Mouse (Mus musculus): ENCODE results near the gene Elf2. TPM values are rescaled to one million over a fixed set of nuclear protein-coding genes. Genes with fewer than 3 reads are reported as not detected.
A peak's percentile ranks its signal among the peaks of the same experiment; 100 is the strongest.

Elf2 gene
- polyA plus RNA-seq (2014; fragmentation: Nextera tagmentation; extraction: Ambion mirVana) = 47.9 and 54.0 TPM in 2 replicates

- peak within 1 kb of the TSS; percentile 90 for H3K9ac ChIP-seq (ENCODE audit: low read length)
- no peaks in the 10 kb centered on the region for H3K9me3 ChIP-seq (ENCODE audit: control insufficient read depth, low read length)
- peak within 1 kb of the TSS; percentile 78 for H3K4me2 ChIP-seq (ENCODE audit: low read depth, severe bottlenecking)
- ATAC-seq (ENCODE audit: insufficient number of reproducible peaks, low FRiP score, low TSS enrichment, low read depth) (peak; percentile 76), DNase-seq (ENCODE audit: low spot score) (peak; percentile 84)
- H3K4me3 ChIP-seq (ENCODE audit: low read depth, low read length) = peak within 1 kb of the TSS; percentile 95
- H3K4me1 ChIP-seq (ENCODE audit: control insufficient read depth, insufficient read depth, low read length) = 0 out of 2 replicates have a peak, but pooled peaks cover 4% of the 10 kb centered on the region
- WGBS = 0% methylated on average over 54 of the region's 87 CpGs
- H3K27ac ChIP-seq (replicated peaks; ENCODE audit: low read depth, low read length) = peak within 1 kb of the TSS; percentile 93
- H3K36me3 ChIP-seq (ENCODE audit: control insufficient read depth, insufficient read depth, low read length) = no peaks in the 10 kb centered on the region
- no peaks in the 10 kb centered on the region for H3K27me3 ChIP-seq (ENCODE audit: control insufficient read depth, insufficient read depth, low read length)
Observed at GRCm38 (mm10) chr3:51340552-51341267, at the start of gene Elf2. Gene Elf2, minus strand, starts transcription at chr3:51340663.

- Histone ChIP-seq H3K9ac (ENCODE audit: low read length) (peak overlapping the region; percentile 41), H3K36me3 (ENCODE audit: control insufficient read depth, insufficient read depth, low read length) (no peaks in the 10 kb centered on the region), H3K4me1 (ENCODE audit: control insufficient read depth, insufficient read depth, low read length) (no peaks in the 10 kb centered on the region), H3K4me3 (ENCODE audit: low read depth, low read length) (no peak overlapping the region), H3K9me3 (ENCODE audit: control insufficient read depth, low read length) (no peaks in the 10 kb centered on the region), H3K27me3 (ENCODE audit: control insufficient read depth, insufficient read depth, low read length) (0 out of 2 replicates have a peak, but pooled peaks cover 3% of the 10 kb centered on the region), H3K4me2 (ENCODE audit: low read depth, severe bottlenecking) (peak overlapping the region; percentile 30), H3K27ac (replicated peaks; ENCODE audit: low read depth, low read length) (no peak overlapping the region)
- no peak for ATAC-seq (ENCODE audit: insufficient number of reproducible peaks, low FRiP score, low TSS enrichment, low read depth)
- 4% methylated on average over 13 of the region's 13 CpGs for WGBS
- peak; percentile 32 for DNase-seq (ENCODE audit: low spot score)
Observed at GRCm38 (mm10) chr3:51388904-51389303, 48.4 kb upstream of the Elf2 start.

- Histone ChIP-seq H3K9ac (ENCODE audit: low read length) (no peak overlapping the region), H3K4me2 (ENCODE audit: low read depth, severe bottlenecking) (no peak overlapping the region), H3K4me1 (ENCODE audit: control insufficient read depth, insufficient read depth, low read length) (no peaks in the 10 kb centered on the region), H3K9me3 (ENCODE audit: control insufficient read depth, low read length) (no peaks in the 10 kb centered on the region), H3K27ac (replicated peaks; ENCODE audit: low read depth, low read length) (no peak overlapping the region), H3K4me3 (ENCODE audit: low read depth, low read length) (no peak overlapping the region), H3K27me3 (ENCODE audit: control insufficient read depth, insufficient read depth, low read length) (0 out of 2 replicates have a peak, but pooled peaks cover 3% of the 10 kb centered on the region), H3K36me3 (ENCODE audit: control insufficient read depth, insufficient read depth, low read length) (no peaks in the 10 kb centered on the region)
- ATAC-seq (ENCODE audit: insufficient number of reproducible peaks, low FRiP score, low TSS enrichment, low read depth) = no peak
- DNase-seq (ENCODE audit: low spot score) = no peak
- WGBS = 66% methylated on average over 8 of the region's 8 CpGs
Observed at GRCm38 (mm10) chr3:51387868-51388381, 47.5 kb upstream of the Elf2 start.

- H3K36me3 ChIP-seq (ENCODE audit: control insufficient read depth, insufficient read depth, low read length) = no peaks in the 10 kb centered on the region
- no peak overlapping the region for H3K4me3 ChIP-seq (ENCODE audit: low read depth, low read length)
- H3K4me1 ChIP-seq (ENCODE audit: control insufficient read depth, insufficient read depth, low read length) = no peaks in the 10 kb centered on the region
- H3K9ac ChIP-seq (ENCODE audit: low read length) = no peak overlapping the region
- WGBS = 89% methylated on average over 3 of the region's 3 CpGs
- H3K27ac ChIP-seq (replicated peaks; ENCODE audit: low read depth, low read length) = no peak overlapping the region
- no peak for ATAC-seq (ENCODE audit: insufficient number of reproducible peaks, low FRiP score, low TSS enrichment, low read depth)
- H3K9me3 ChIP-seq (ENCODE audit: control insufficient read depth, low read length) = no peaks in the 10 kb centered on the region
- no peak overlapping the region for H3K4me2 ChIP-seq (ENCODE audit: low read depth, severe bottlenecking)
- H3K27me3 ChIP-seq (ENCODE audit: control insufficient read depth, insufficient read depth, low read length) = 0 out of 2 replicates have a peak, but pooled peaks cover 3% of the 10 kb centered on the region
- DNase-seq (ENCODE audit: low spot score) = no peak
Observed at GRCm38 (mm10) chr3:51387134-51387451, 46.6 kb upstream of the Elf2 start.

GRCm38 (mm10) chr3:51386441-51387133 is 46.1 kb upstream of the Elf2 start:
- ATAC-seq (ENCODE audit: insufficient number of reproducible peaks, low FRiP score, low TSS enrichment, low read depth) (no peak), DNase-seq (ENCODE audit: low spot score) (no peak)
- no peak overlapping the region for H3K4me2 ChIP-seq (ENCODE audit: low read depth, severe bottlenecking)
- H3K4me3 ChIP-seq (ENCODE audit: low read depth, low read length) = no peak overlapping the region
- H3K9ac ChIP-seq (ENCODE audit: low read length) = no peak overlapping the region
- H3K9me3 ChIP-seq (ENCODE audit: control insufficient read depth, low read length) = no peaks in the 10 kb centered on the region
- H3K36me3 ChIP-seq (ENCODE audit: control insufficient read depth, insufficient read depth, low read length) = no peaks in the 10 kb centered on the region
- 51% methylated on average over 12 of the region's 12 CpGs for WGBS
- 0 out of 2 replicates have a peak, but pooled peaks cover 3% of the 10 kb centered on the region for H3K27me3 ChIP-seq (ENCODE audit: control insufficient read depth, insufficient read depth, low read length)
- H3K27ac ChIP-seq (replicated peaks; ENCODE audit: low read depth, low read length) = no peak overlapping the region
- H3K4me1 ChIP-seq (ENCODE audit: control insufficient read depth, insufficient read depth, low read length) = no peaks in the 10 kb centered on the region

- 78% methylated on average over 12 of the region's 12 CpGs for WGBS
- H3K9me3 ChIP-seq (ENCODE audit: control insufficient read depth, low read length) = no peaks in the 10 kb centered on the region
- H3K9ac ChIP-seq (ENCODE audit: low read length) = no peak overlapping the region
- H3K27ac ChIP-seq (replicated peaks; ENCODE audit: low read depth, low read length) = no peak overlapping the region
- no peak overlapping the region for H3K4me2 ChIP-seq (ENCODE audit: low read depth, severe bottlenecking)
- H3K27me3 ChIP-seq (ENCODE audit: control insufficient read depth, insufficient read depth, low read length) = no peaks in the 10 kb centered on the region
- H3K4me3 ChIP-seq (ENCODE audit: low read depth, low read length) = no peak overlapping the region
- DNase-seq (ENCODE audit: low spot score) = no peak
- no peaks in the 10 kb centered on the region for H3K4me1 ChIP-seq (ENCODE audit: control insufficient read depth, insufficient read depth, low read length)
- H3K36me3 ChIP-seq (ENCODE audit: control insufficient read depth, insufficient read depth, low read length) = no peaks in the 10 kb centered on the region
- ATAC-seq (ENCODE audit: insufficient number of reproducible peaks, low FRiP score, low TSS enrichment, low read depth) = no peak
Observed at GRCm38 (mm10) chr3:51383409-51383808, 42.9 kb upstream of the Elf2 start.

GRCm38 (mm10) chr3:51380660-51381014 is 40.2 kb upstream of the Elf2 start:
- WGBS = 69% methylated on average over 2 of the region's 5 CpGs
- H3K9me3 ChIP-seq (ENCODE audit: control insufficient read depth, low read length) = no peaks in the 10 kb centered on the region
- no peaks in the 10 kb centered on the region for H3K36me3 ChIP-seq (ENCODE audit: control insufficient read depth, insufficient read depth, low read length)
- ATAC-seq (ENCODE audit: insufficient number of reproducible peaks, low FRiP score, low TSS enrichment, low read depth) (no peak), DNase-seq (ENCODE audit: low spot score) (no peak)
- no peaks in the 10 kb centered on the region for H3K27me3 ChIP-seq (ENCODE audit: control insufficient read depth, insufficient read depth, low read length)
- no peak overlapping the region for H3K27ac ChIP-seq (replicated peaks; ENCODE audit: low read depth, low read length)
- no peak overlapping the region for H3K9ac ChIP-seq (ENCODE audit: low read length)
- H3K4me3 ChIP-seq (ENCODE audit: low read depth, low read length) = no peak overlapping the region
- H3K4me2 ChIP-seq (ENCODE audit: low read depth, severe bottlenecking) = no peak overlapping the region
- H3K4me1 ChIP-seq (ENCODE audit: control insufficient read depth, insufficient read depth, low read length) = no peaks in the 10 kb centered on the region

- H3K9me3 ChIP-seq (ENCODE audit: control insufficient read depth, low read length) = no peaks in the 10 kb centered on the region
- H3K4me3 ChIP-seq (ENCODE audit: low read depth, low read length) = no peak overlapping the region
- H3K4me1 ChIP-seq (ENCODE audit: control insufficient read depth, insufficient read depth, low read length) = no peaks in the 10 kb centered on the region
- ATAC-seq (ENCODE audit: insufficient number of reproducible peaks, low FRiP score, low TSS enrichment, low read depth) (no peak), DNase-seq (ENCODE audit: low spot score) (no peak)
- no peaks in the 10 kb centered on the region for H3K27me3 ChIP-seq (ENCODE audit: control insufficient read depth, insufficient read depth, low read length)
- H3K36me3 ChIP-seq (ENCODE audit: control insufficient read depth, insufficient read depth, low read length) = no peaks in the 10 kb centered on the region
- H3K27ac ChIP-seq (replicated peaks; ENCODE audit: low read depth, low read length) = no peak overlapping the region
- no peak overlapping the region for H3K9ac ChIP-seq (ENCODE audit: low read length)
- no peak overlapping the region for H3K4me2 ChIP-seq (ENCODE audit: low read depth, severe bottlenecking)
- WGBS = 82% methylated on average over 5 of the region's 5 CpGs
Observed at GRCm38 (mm10) chr3:51379786-51380659, 39.6 kb upstream of the Elf2 start.

Measured in limb, embryonic 11.5 days (tissue).